8 mouse cellular contexts compared by ENCODE assay signal in the genomic region with DNA sequence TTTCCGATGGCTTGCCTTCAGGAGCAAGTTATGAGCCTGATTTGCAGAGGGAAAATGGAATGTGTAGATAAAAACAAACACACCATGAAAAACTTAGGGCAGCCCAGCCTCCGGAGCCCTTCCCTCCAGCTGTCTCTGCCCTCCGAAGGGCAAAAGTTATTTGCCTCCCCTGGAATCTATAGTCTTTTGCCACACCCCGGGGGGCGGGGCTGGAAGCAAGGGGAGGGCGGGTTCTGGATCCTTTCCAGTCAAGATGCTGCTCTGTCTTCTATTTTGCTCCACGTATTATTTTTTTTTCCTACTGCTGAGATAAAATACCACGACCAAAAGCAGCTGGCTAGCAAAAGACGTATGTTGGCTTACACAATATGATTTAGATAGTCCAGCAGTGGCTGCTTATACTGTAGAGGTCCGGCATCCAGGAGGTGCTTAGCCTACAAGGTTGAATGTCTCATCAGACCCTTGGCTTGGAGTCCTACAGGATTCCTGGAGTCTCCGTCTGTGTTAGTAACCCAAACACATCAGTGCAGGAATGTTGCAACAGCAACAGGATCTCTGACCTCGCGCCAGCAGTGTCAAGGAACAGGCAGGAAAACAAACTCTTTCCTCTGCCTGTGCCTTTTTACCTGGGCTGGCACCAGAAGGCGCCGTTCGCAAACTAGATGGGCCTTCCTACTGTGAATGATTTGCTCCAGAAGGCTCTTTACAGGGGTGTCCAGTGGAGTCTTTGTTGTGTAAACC. TPM values are rescaled to one million over a fixed set of nuclear protein-coding genes. Genes with fewer than 3 reads are reported as not detected.
DNase-seq lines count a peak whose midpoint lies in the region; ATAC-seq and TF ChIP-seq lines count a peak whose summit lies in the region.

No protein-coding gene starts in this region.

- H3K27ac ChIP-seq in ES-Bruce4 (ENCODE audit: insufficient read depth, low read length) = peak overlapping the region; percentile 91
- H3K27ac ChIP-seq in liver, embryonic 13.5 days = no peak overlapping the region
- no peak overlapping the region for H3K27ac ChIP-seq in neural tube, embryonic 15.5 days (replicated peaks)

- TF ChIP-seq CTCF in ES-Bruce4 (IDR thresholded peaks at IDR 0.05; ENCODE audit: low read depth, low read length) (no peak), Patski (IDR thresholded peaks at IDR 0.05) (no peak)

- POLR2A ChIA-PET in Patski (lab: Charles Lee) = no interaction called here

- no peaks in the 10 kb centered on the region for H3K4me1 ChIP-seq in ES-Bruce4 (ENCODE audit: control insufficient read depth, insufficient read depth, low read length)
- peaks cover 12% of the 10 kb centered on the region for H3K4me1 ChIP-seq in liver, embryonic 13.5 days (replicated peaks)
- peaks cover 18% of the 10 kb centered on the region for H3K4me1 ChIP-seq in neural tube, embryonic 15.5 days

- peak overlapping the region; percentile 56; the same call in 1 of the 2 replicates for H3K9ac ChIP-seq in ES-Bruce4 (ENCODE audit: low read depth, poor library complexity, severe bottlenecking)
- no peak overlapping the region for H3K9ac ChIP-seq in liver, embryonic 13.5 days
- H3K9ac ChIP-seq in neural tube, embryonic 15.5 days (replicated peaks) = no peak overlapping the region

- H3K4me2 ChIP-seq in liver, embryonic 13.5 days = peak overlapping the region; percentile 33
- peak overlapping the region; percentile 40 for H3K4me2 ChIP-seq in neural tube, embryonic 15.5 days

- no peak for DNase-seq in Patski (ENCODE audit: low read depth, low spot score)
- no peak for DNase-seq in liver, embryonic 13.5 days
- DNase-seq in thymus, postnatal 14 days = no peak
- DNase-seq in gastrocnemius, adult 8-10 months (ENCODE audit: low spot score in 2 of 2) = no peak

- no peaks in the 10 kb centered on the region for H3K27me3 ChIP-seq in ES-Bruce4 (ENCODE audit: control insufficient read depth, insufficient read depth, low read length, poor library complexity, severe bottlenecking)
- H3K27me3 ChIP-seq in Patski = no peaks in the 10 kb centered on the region
- peaks cover 42% of the 10 kb centered on the region for H3K27me3 ChIP-seq in liver, embryonic 13.5 days
- H3K27me3 ChIP-seq in neural tube, embryonic 15.5 days (replicated peaks) = peaks cover 14% of the 10 kb centered on the region; the same call in 1 of the 2 replicates

- ATAC-seq in Patski = peak; percentile 42
- peak; percentile 18; the same call in 1 of the 2 replicates for ATAC-seq in granulocyte monocyte progenitor cell, adult 5-6 weeks (replicated peaks; ENCODE audit: poor library complexity, severe bottlenecking)
- ATAC-seq in liver, embryonic 13.5 days (ENCODE audit: low read depth) = no peak
- ATAC-seq in neural tube, embryonic 15.5 days (ENCODE audit: low FRiP score) = 0 out of 2 replicates have a peak, but pooled peaks have one; percentile 7
- ATAC-seq in frontal cortex, adult (ENCODE audit: low TSS enrichment) = no peak

- TF ChIP-seq EP300 in ES-Bruce4 (IDR thresholded peaks at IDR 0.05; ENCODE audit: insufficient read depth, low read depth, low read length) = 0 out of 2 replicates have a peak, but pooled peaks have one; percentile 54

- no peak for TF ChIP-seq POLR2A in ES-Bruce4 (IDR thresholded peaks at IDR 0.05; ENCODE audit: insufficient read depth, low read length)

- in situ Hi-C loops in Patski (cut with MboI; ENCODE audit: low pct_unique_long_range_greater_than_20kb) = loop anchor here (25.0 kb wide), 2 partner anchors 924 to 1874 kb away; no protein-coding TSS in a partner anchor

- CTCF ChIA-PET in Patski (lab: Charles Lee) = no interaction called here

- H3K9me3 ChIP-seq in ES-Bruce4 (replicated peaks; ENCODE audit: control insufficient read depth, insufficient read depth, low read length, poor library complexity, severe bottlenecking) = no peaks in the 10 kb centered on the region
- no peaks in the 10 kb centered on the region for H3K9me3 ChIP-seq in liver, embryonic 13.5 days (replicated peaks)
- H3K9me3 ChIP-seq in neural tube, embryonic 15.5 days (replicated peaks) = no peaks in the 10 kb centered on the region

- 9% methylated on average over 16 of the region's 16 CpGs for WGBS in liver, embryonic 13.5 days (ENCODE audit: insufficient replicate concordance)
- WGBS in neural tube, embryonic 15.5 days = 6% methylated on average over 16 of the region's 16 CpGs

- H3K36me3 ChIP-seq in ES-Bruce4 (ENCODE audit: control insufficient read depth, insufficient read depth, low read length, poor library complexity, severe bottlenecking) = no peaks in the 10 kb centered on the region
- H3K36me3 ChIP-seq in liver, embryonic 13.5 days = no peaks in the 10 kb centered on the region
- no peaks in the 10 kb centered on the region for H3K36me3 ChIP-seq in neural tube, embryonic 15.5 days

- peak overlapping the region; percentile 49 for H3K4me3 ChIP-seq in ES-Bruce4 (ENCODE audit: low read depth, low read length)
- no peak overlapping the region for H3K4me3 ChIP-seq in liver, embryonic 13.5 days (replicated peaks)
- no peak overlapping the region for H3K4me3 ChIP-seq in neural tube, embryonic 15.5 days (replicated peaks)

RNA-seq across cellular contexts. Expression of gene Kctd3, which starts 5.4 kb away (rescaled TPM):
- polyA plus RNA-seq in ES-Bruce4 (2011; ENCODE audit: insufficient read depth, insufficient read length, low read depth, missing spikeins) (59.2 and 60.9 TPM in 2 replicates), Patski (2021) (34.8 TPM)
- 10.5 and 19.1 TPM in 2 replicates for total RNA-seq in granulocyte monocyte progenitor cell, adult 5-6 weeks (2014; fragmentation: Nextera tagmentation)
- total RNA-seq in granulocyte monocyte progenitor cell, adult 5-6 weeks (2017) = 17.5 and 21.8 TPM in 2 replicates
- polyA plus RNA-seq in liver, embryonic 13.5 days (2015; fragmentation: Nextera tagmentation; extraction: Ambion mirVana) = 10.2 and 11.2 TPM in 2 replicates
- 48.9 and 49.8 TPM in 2 replicates for polyA plus RNA-seq in neural tube, embryonic 15.5 days (2015; fragmentation: Nextera tagmentation; extraction: Ambion mirVana)
- 10 to 100 TPM; 11.6 to 14.1 (median 12.9) TPM for total RNA-seq in gastrocnemius, adult 8-10 months (2022)

Comparison
In these comparisons a context has a peak if more than half of its experiments do, and no peak if none do; other contexts are left out.
1. ATAC-seq: peak in Patski (single experiment), granulocyte monocyte progenitor cell, adult 5-6 weeks (single experiment) and neural tube, embryonic 15.5 days (single experiment); none in liver, embryonic 13.5 days (single experiment) and frontal cortex, adult (single experiment).